Mouse (Mus musculus): ENCODE measurements around the gene Lmo1.

Lmo1 gene

GRCm38 (mm10) chr7:109174949-109175669, at the start of gene Lmo1:
Lmo1 (minus strand) TSS chr7:109175207.
- peak; percentile 67 to 77 for DNase-seq

GRCm38 (mm10) chr7:109221716-109222110, 46.7 kb upstream of the Lmo1 start:
- no peak for DNase-seq

GRCm38 (mm10) chr7:109220766-109221715, 46.0 kb upstream of the Lmo1 start:
- DNase-seq, result no peak

GRCm38 (mm10) chr7:109220026-109220425, 45.0 kb upstream of the Lmo1 start:
- DNase-seq, result no peak

- DNase-seq, result no peak
Observed at GRCm38 (mm10) chr7:109218977-109219271, 43.9 kb upstream of the Lmo1 start.

- DNase-seq, result peak; percentile 84 to 93
Observed at GRCm38 (mm10) chr7:109218130-109218976, 43.3 kb upstream of the Lmo1 start.

GRCm38 (mm10) chr7:109209804-109210203, 34.8 kb upstream of the Lmo1 start:
- DNase-seq, result no peak

GRCm38 (mm10) chr7:109207811-109208210, 32.8 kb upstream of the Lmo1 start:
- no peak for DNase-seq

- DNase-seq, result no peak
Observed at GRCm38 (mm10) chr7:109206358-109206757, 31.4 kb upstream of the Lmo1 start.

- DNase-seq, result no peak
Observed at GRCm38 (mm10) chr7:109203140-109203539, 28.1 kb upstream of the Lmo1 start.

- DNase-seq, result no peak
Observed at GRCm38 (mm10) chr7:109200559-109200958, 25.6 kb upstream of the Lmo1 start.

- DNase-seq, result no peak
Observed at GRCm38 (mm10) chr7:109197161-109197650, 22.2 kb upstream of the Lmo1 start.

- DNase-seq, result no peak
Observed at GRCm38 (mm10) chr7:109196399-109197082, 21.5 kb upstream of the Lmo1 start.

- no peak for DNase-seq
Observed at GRCm38 (mm10) chr7:109195982-109196381, 21.0 kb upstream of the Lmo1 start.

GRCm38 (mm10) chr7:109194850-109195249, 19.8 kb upstream of the Lmo1 start:
- no peak for DNase-seq

- DNase-seq, result no peak
Observed at GRCm38 (mm10) chr7:109187244-109188035, 12.4 kb upstream of the Lmo1 start.

GRCm38 (mm10) chr7:109185975-109186374, 11.0 kb upstream of the Lmo1 start:
- no peak for DNase-seq

- DNase-seq, result no peak
Observed at GRCm38 (mm10) chr7:109185564-109185963, 10.6 kb upstream of the Lmo1 start.

- DNase-seq, result no peak
Observed at GRCm38 (mm10) chr7:109176688-109177087, 1.7 kb upstream of the Lmo1 start.

GRCm38 (mm10) chr7:109175670-109176625, 941 bp upstream of the Lmo1 start:
- DNase-seq, result no peak
